In genomic region chr9:71592577-71593285, GRCm38 (mm10) we compare ENCODE assay signal across 8 mouse cellular contexts. TPM values are rescaled to one million over a fixed set of nuclear protein-coding genes. Genes with fewer than 3 reads are reported as not detected.
DNase-seq lines count a peak whose midpoint lies in the region; ATAC-seq lines count a peak whose summit lies in the region.

No protein-coding gene starts in this region.

- WGBS in limb, embryonic 15.5 days: 38% methylated on average over 6 of the region's 6 CpGs
- WGBS in stomach, embryonic 16.5 days: 25% methylated on average over 6 of the region's 6 CpGs

- ATAC-seq in erythroblast, adult 5-6 weeks (replicated peaks; ENCODE audit: low FRiP score, poor library complexity, severe bottlenecking): no peak
- no peak for ATAC-seq in limb, embryonic 15.5 days (ENCODE audit: insufficient number of reproducible peaks, low FRiP score, low TSS enrichment, low read depth)
- peak; percentile 18; the same call in 1 of the 2 replicates for ATAC-seq in stomach, embryonic 16.5 days (ENCODE audit: insufficient read depth, low FRiP score)

- no peaks in the 10 kb centered on the region for H3K36me3 ChIP-seq in erythroblast, embryonic 14.5 days (ENCODE audit: control insufficient read depth)
- H3K36me3 ChIP-seq in limb, embryonic 15.5 days: no peaks in the 10 kb centered on the region
- H3K36me3 ChIP-seq in stomach, embryonic 16.5 days (ENCODE audit: control insufficient read depth, insufficient read depth, low read length): no peaks in the 10 kb centered on the region

- H3K4me1 ChIP-seq in erythroblast, embryonic 14.5 days (ENCODE audit: control insufficient read depth): peaks cover 15% of the 10 kb centered on the region
- peaks cover 15% of the 10 kb centered on the region for H3K4me1 ChIP-seq in limb, embryonic 15.5 days
- peaks cover 7% of the 10 kb centered on the region; the same call in 1 of the 2 replicates for H3K4me1 ChIP-seq in stomach, embryonic 16.5 days (ENCODE audit: control insufficient read depth, insufficient read depth, low read length)

- DNase-seq in thymus, postnatal 14 days: peak; percentile 54
- no peak for DNase-seq in thymus, postnatal 0 days (ENCODE audit: low spot score)
- no peak for DNase-seq in cerebellum, adult 8-10 months
- no peak for DNase-seq in embryo, embryonic 10 days (ENCODE audit: low spot score)

- peak overlapping the region; percentile 94 for H3K4me2 ChIP-seq in limb, embryonic 15.5 days
- peak overlapping the region; percentile 70 for H3K4me2 ChIP-seq in stomach, embryonic 16.5 days (ENCODE audit: low read depth, low read length)

- H3K27ac ChIP-seq in limb, embryonic 15.5 days: no peak overlapping the region
- peak overlapping the region; percentile 29; the same call in 1 of the 2 replicates for H3K27ac ChIP-seq in stomach, embryonic 16.5 days (ENCODE audit: low read length)

- peaks cover 46% of the 10 kb centered on the region for H3K27me3 ChIP-seq in erythroblast, embryonic 14.5 days (ENCODE audit: control insufficient read depth)
- H3K27me3 ChIP-seq in limb, embryonic 15.5 days: no peaks in the 10 kb centered on the region
- no peaks in the 10 kb centered on the region for H3K27me3 ChIP-seq in stomach, embryonic 16.5 days (ENCODE audit: control insufficient read depth, insufficient read depth, low read length)

- H3K9ac ChIP-seq in limb, embryonic 15.5 days: no peak overlapping the region
- H3K9ac ChIP-seq in stomach, embryonic 16.5 days (ENCODE audit: low read length): peak overlapping the region; percentile 75

- H3K4me3 ChIP-seq in erythroblast, embryonic 14.5 days (replicated peaks): peak overlapping the region; percentile 60
- peak overlapping the region; percentile 62 for H3K4me3 ChIP-seq in limb, embryonic 15.5 days
- H3K4me3 ChIP-seq in stomach, embryonic 16.5 days (replicated peaks; ENCODE audit: low read length): peak overlapping the region; percentile 60

- H3K9me3 ChIP-seq in erythroblast, embryonic 14.5 days (ENCODE audit: control insufficient read depth, low read length): no peaks in the 10 kb centered on the region
- H3K9me3 ChIP-seq in limb, embryonic 15.5 days: no peaks in the 10 kb centered on the region
- H3K9me3 ChIP-seq in stomach, embryonic 16.5 days (replicated peaks; ENCODE audit: control insufficient read depth, low read length): no peaks in the 10 kb centered on the region

RNA-seq across cellular contexts. Expression of gene Myzap, which starts 0.6 kb away (rescaled TPM):
- polyA plus RNA-seq in erythroblast, embryonic 14.5 days (2012): 0.03 TPM in 1 of 2 replicates, not detected in the other
- total RNA-seq in erythroblast, adult 5-6 weeks (2015; ENCODE audit: low replicate concordance): not detected in 2 replicates
- 0.70 TPM in 1 of 2 replicates, not detected in the other for total RNA-seq in erythroblast, adult 5-6 weeks (2017; ENCODE audit: low replicate concordance)
- 12.6 and 14.2 TPM in 2 replicates for polyA plus RNA-seq in thymus, postnatal 0 days (2015; fragmentation: Nextera tagmentation; extraction: Ambion mirVana)
- 15.5 and 19.9 TPM in 2 replicates for polyA plus RNA-seq in limb, embryonic 15.5 days (2015; fragmentation: Nextera tagmentation; extraction: Ambion mirVana)
- 16.4 and 19.6 TPM in 2 replicates for polyA plus RNA-seq in stomach, embryonic 16.5 days (2015; fragmentation: Nextera tagmentation; extraction: Ambion mirVana)

Comparison
In these comparisons a context has a peak if more than half of its experiments do, and no peak if none do; other contexts are left out.
1. RNA of gene Myzap, which starts 0.6 kb away (polyA plus RNA-seq): 16.4 to 19.6 TPM in stomach, embryonic 16.5 days, 15.5 to 19.9 TPM in limb, embryonic 15.5 days and 12.6 to 14.2 TPM in thymus, postnatal 0 days; 0.03 TPM in erythroblast, embryonic 14.5 days; every median in the first group is over 10 times any median in the second.
2. Peak in every context shown above with its lines, with median percentiles within 50 percentile points of each other: H3K4me3 ChIP-seq.